Mouse (Mus musculus) urinary bladder, postnatal 25 days (tissue): ENCODE results near the gene Gm11757.
"Not testable (repeated sequence)": the region's sequence is repeated elsewhere in the genome, so short reads cannot be mapped to it uniquely, and the experiment has no call there.

Source experiments
- DNase-seq: peaks from one replicate; pipeline ENCODE4 v3.0.0; 2022; ENCODE audit warnings: low spot score

The Gm11757 gene

GRCm38 (mm10) chr4:73891012-73891411 lies at the start of gene Gm11757:
Gm11757 (minus strand) TSS chr4:73891112.
- not testable (repeated sequence) for DNase-seq

GRCm38 (mm10) chr4:73920660-73921059 lies 29.7 kb upstream of the Gm11757 start, which contains the start of gene Gm11756:
Gm11756 (minus strand) TSS chr4:73920760.
- DNase-seq = not testable (repeated sequence)

- DNase-seq = not testable (repeated sequence)
Measured at GRCm38 (mm10) chr4:73905853-73906252, 14.9 kb upstream of the Gm11757 start, which contains the start of gene Gm13871. Gm13871 (minus strand) TSS chr4:73905953.

- not testable (repeated sequence) for DNase-seq
Measured at GRCm38 (mm10) chr4:73876166-73876565, 14.7 kb downstream of the Gm11757 start, which contains the start of gene Gm11758. Gm11758 (minus strand) TSS chr4:73876266.
